Mouse (Mus musculus) bone marrow, adult 2 months (tissue): ENCODE data around the gene Rwdd1. TPM values are rescaled to one million over a fixed set of nuclear protein-coding genes. Genes with fewer than 3 reads are reported as not detected.

Source experiments
- H3K27ac ChIP-seq: fragments of 200-500 bp; 2 replicates; pipeline ENCODE4 v1.5.1; 2012; ENCODE audit warnings: low read depth, mild to moderate bottlenecking, control low read depth, inconsistent platforms, low read length; ENCODE audit not compliant: control insufficient read depth, poor library complexity, insufficient read depth
- H3K4me1 ChIP-seq: fragments of 200-500 bp; 2 replicates; pipeline ENCODE4 v1.6.1; 2011; ENCODE audit warnings: low read length; ENCODE audit not compliant: control insufficient read depth, insufficient read depth
- H3K4me3 ChIP-seq: fragments of 200-500 bp; replicated peaks from 2 replicates; pipeline ENCODE3; 2011; ENCODE audit warnings: mild to moderate bottlenecking, low read depth, low read length, control low read depth; ENCODE audit not compliant: control insufficient read depth
- CTCF ChIP-seq: fragments of 200-500 bp; IDR thresholded peaks from 2 replicates; pipeline ENCODE4 v1.5.1; 2011; ENCODE audit warnings: low read length, control low read depth; ENCODE audit not compliant: control insufficient read depth, insufficient read depth
- POLR2A ChIP-seq: fragments of 200-500 bp; IDR thresholded peaks from 2 replicates; pipeline ENCODE4 v1.6.1; 2011; ENCODE audit warnings: low read depth, mild to moderate bottlenecking, control low read depth, low read length, borderline replicate concordance; ENCODE audit not compliant: control insufficient read depth
- WGBS: fragments of 180-500 bp; shearing (Covaris S2); methylation state at CpG from one replicate; pipeline ENCODE4 v1.1.7; 2018; 5-methylcytosine and 5-hydroxymethylcytosine counted together
- polyA plus RNA-seq: library from polyadenylated mRNA; stranded (reverse); fragments of >200 nt; gene quantifications from 2 replicates; pipeline ENCODE4 v1.2.4, GENCODE M21; 2011; ENCODE audit warnings: low replicate concordance; ENCODE audit not compliant: missing spikeins, insufficient read depth, insufficient read length

Rwdd1 gene
- 6.0 and 47.9 TPM in 2 replicates for polyA plus RNA-seq

GRCm38 (mm10) chr10:34019302-34020075 lies at the start of gene Rwdd1:
Rwdd1 (minus strand) TSS chr10:34019624.
- TF ChIP-seq POLR2A (peak; percentile 66; the same call in 1 of the 2 replicates), CTCF (no peak)

GRCm38 (mm10) chr10:34066591-34066990 lies 47.2 kb upstream of the Rwdd1 start:
- 78% methylated on average over 3 of the region's 3 CpGs for WGBS
- H3K4me3 ChIP-seq, result no peak overlapping the region
- TF ChIP-seq CTCF, result no peak
- no peak for TF ChIP-seq POLR2A
- no peak overlapping the region for H3K27ac ChIP-seq
- H3K4me1 ChIP-seq, result no peaks in the 10 kb centered on the region

More at GRCm38 (mm10) chr10:34019302-34020075, at the start of gene Rwdd1:
- under 1% methylated on average over 82 of the region's 82 CpGs for WGBS
- Histone ChIP-seq H3K4me1 (peaks cover 3% of the 10 kb centered on the region), H3K27ac (peak within 1 kb of the TSS; percentile 94), H3K4me3 (peak within 1 kb of the TSS; percentile 97)

- TF ChIP-seq POLR2A, result no peak
- TF ChIP-seq CTCF, result no peak
- Histone ChIP-seq H3K4me3 (no peak overlapping the region), H3K4me1 (no peaks in the 10 kb centered on the region), H3K27ac (no peak overlapping the region)
- 53% methylated on average over 2 of the region's 2 CpGs for WGBS
Measured at GRCm38 (mm10) chr10:34053987-34054386, 34.6 kb upstream of the Rwdd1 start.

DNA sequence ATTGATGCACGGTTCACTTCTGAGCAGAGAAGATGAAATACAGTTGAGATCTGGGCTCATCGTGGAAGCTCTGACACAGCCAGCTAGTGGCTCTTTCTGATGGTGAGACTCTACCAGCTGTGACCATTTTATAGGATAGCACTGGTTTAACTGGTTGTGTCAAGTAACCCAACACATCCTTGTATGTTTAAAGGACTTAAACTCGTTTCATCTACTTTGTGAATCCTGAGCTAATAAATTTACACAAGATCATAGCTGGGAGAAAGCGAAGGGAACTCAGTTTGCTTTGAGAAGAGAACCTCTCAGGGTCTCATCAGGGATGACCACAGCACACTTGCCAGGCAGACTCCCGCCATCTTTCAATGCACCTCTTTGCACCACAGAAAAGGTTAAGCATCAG lies 24.8 kb upstream of the Rwdd1 start, which contains the start of gene Calhm4:
Gene Calhm4 (minus strand): TSS at position 101 of the 400 bp plus-strand sequence.
- H3K4me1 ChIP-seq, result no peaks in the 10 kb centered on the region
- TF ChIP-seq POLR2A (no peak), CTCF (no peak)
- no peak within 1 kb of the TSS for H3K27ac ChIP-seq
- H3K4me3 ChIP-seq, result no peak within 1 kb of the TSS
- 76% methylated on average over 5 of the region's 5 CpGs for WGBS

DNA sequence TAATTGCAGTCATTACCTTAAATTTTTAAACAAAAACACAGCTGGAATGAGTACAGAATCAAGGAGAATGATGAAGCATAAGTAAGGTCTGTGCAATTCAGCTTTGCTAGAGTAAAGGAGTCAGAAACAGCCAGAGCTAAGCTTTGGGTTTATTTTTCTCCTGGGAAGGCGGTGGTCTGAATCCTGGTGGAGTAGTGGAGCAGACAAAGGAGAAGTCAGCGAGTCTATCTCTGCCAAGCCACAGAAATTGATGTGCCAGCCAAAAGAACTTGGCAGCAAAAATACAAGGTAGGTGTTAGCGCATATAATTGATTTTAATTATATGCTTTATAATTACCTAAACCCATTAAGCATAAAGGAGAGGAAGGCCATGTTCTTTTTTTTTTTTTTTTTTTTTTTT lies 18.0 kb upstream of the Rwdd1 start, which contains the start of gene Trappc3l:
Gene Trappc3l (plus strand): TSS at position 197 of the 400 bp plus-strand sequence.
- 73% methylated on average over 3 of the region's 3 CpGs for WGBS
- Histone ChIP-seq H3K27ac (no peak within 1 kb of the TSS), H3K4me1 (no peaks in the 10 kb centered on the region), H3K4me3 (no peak within 1 kb of the TSS)
- TF ChIP-seq POLR2A (no peak), CTCF (no peak)

DNA sequence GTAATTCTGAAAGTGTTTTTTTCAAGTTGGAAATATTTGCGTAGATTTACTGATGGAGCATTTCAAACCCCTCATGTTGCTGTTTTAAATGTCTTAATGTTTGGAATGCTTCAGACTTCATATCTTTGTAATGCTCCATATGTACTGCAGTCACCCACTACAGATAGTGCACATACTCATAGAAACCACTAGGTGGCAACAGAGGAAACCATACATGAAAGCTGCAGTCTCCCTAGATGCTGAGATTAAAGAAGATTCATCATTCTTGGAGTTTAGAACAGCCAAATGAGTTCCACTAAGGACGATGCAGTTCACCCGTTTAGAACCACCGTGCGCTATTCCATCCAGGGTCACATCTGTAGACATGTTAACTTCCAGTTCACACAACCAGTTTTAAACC lies 17.2 kb upstream of the Rwdd1 start:
- H3K4me1 ChIP-seq, result no peaks in the 10 kb centered on the region
- no peak overlapping the region for H3K27ac ChIP-seq
- H3K4me3 ChIP-seq, result no peak overlapping the region
- TF ChIP-seq POLR2A (no peak), CTCF (0 out of 2 replicates have a peak, but pooled peaks have one; percentile 16)
- WGBS, result 16% methylated on average over 5 of the region's 5 CpGs

DNA sequence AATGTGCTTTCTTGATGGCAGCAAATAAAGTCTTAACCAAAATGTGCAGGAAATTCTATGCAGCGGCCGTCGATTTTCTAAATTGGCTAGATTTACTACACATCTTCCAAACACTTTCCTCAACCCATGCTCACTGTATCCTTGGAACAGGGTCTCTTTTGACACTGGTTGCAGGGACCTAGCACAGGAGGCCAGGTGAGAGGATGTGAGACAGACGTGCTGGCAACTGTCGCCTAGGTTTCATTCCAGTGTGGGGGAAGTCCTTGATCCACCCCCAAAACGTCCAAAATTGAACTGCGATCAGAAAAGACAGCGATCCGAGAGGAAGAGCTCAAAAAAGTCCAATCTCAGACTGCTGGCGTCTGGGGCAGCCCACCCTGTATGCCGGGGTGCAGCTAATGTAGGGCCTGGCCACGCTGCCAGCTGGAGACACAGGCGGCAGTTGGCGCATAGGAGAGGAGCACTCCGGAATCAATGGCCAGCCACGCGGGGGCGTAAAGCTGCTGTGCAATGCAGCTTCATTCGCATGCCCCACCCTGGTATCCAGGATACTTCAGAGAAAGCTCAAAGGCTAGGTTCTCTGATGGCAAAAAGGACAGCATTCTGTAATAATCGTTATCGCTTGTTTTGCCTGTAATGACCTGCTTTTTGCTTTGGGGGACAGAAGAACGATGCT lies 14.3 kb upstream of the Rwdd1 start:
- TF ChIP-seq CTCF (peak; percentile 67), POLR2A (no peak)
- 20% methylated on average over 22 of the region's 22 CpGs for WGBS
- Histone ChIP-seq H3K4me1 (no peaks in the 10 kb centered on the region), H3K27ac (no peak overlapping the region), H3K4me3 (no peak overlapping the region)

DNA sequence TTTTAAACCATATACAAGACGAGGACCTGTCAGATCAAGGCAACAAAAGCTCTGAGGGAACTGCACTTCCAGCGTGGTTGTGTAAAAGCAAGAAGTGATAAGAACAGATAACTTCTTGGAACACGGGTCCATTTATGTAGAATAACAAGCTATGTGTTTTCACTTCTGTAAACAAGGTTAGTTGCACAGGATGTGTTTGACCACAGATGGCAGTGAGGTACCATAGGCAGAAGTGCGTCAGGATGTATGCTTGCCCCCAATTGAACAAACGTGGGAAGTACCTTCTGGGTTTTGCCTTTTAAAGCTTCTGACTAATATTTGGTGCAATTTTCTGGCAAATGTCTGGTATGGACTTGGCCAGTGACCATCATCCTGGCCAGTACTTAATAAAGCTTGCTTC lies 10.9 kb upstream of the Rwdd1 start:
- 25% methylated on average over 5 of the region's 5 CpGs for WGBS

More for the DNA sequence above, 10.9 kb upstream of the Rwdd1 start:
- no peaks in the 10 kb centered on the region for H3K4me1 ChIP-seq
- H3K4me3 ChIP-seq, result no peak overlapping the region
- no peak overlapping the region for H3K27ac ChIP-seq
- TF ChIP-seq POLR2A (no peak), CTCF (no peak)
